Mouse (Mus musculus) lung, postnatal 4 days (tissue): ENCODE measurements around the gene Gtpbp1.

Source experiments
- DNase-seq, 2 experiments: peaks; one replicate each; pipeline ENCODE4 v3.0.0; 2021

Gene Gtpbp1

GRCm38 (mm10) chr15:79686046-79686869 is 4.4 kb upstream of the Gtpbp1 start:
- DNase-seq, result no peak

GRCm38 (mm10) chr15:79687175-79687574 is 3.5 kb upstream of the Gtpbp1 start:
- DNase-seq, result no peak

GRCm38 (mm10) chr15:79687646-79688267 is 2.9 kb upstream of the Gtpbp1 start, which contains the start of gene Josd1:
Josd1 (minus strand) TSS chr15:79687919.
- peak; percentile 96 to 97 for DNase-seq

- DNase-seq, result no peak
Measured at GRCm38 (mm10) chr15:79688268-79688956, 2.2 kb upstream of the Gtpbp1 start.

- no peak for DNase-seq
Measured at GRCm38 (mm10) chr15:79689662-79690425, 801 bp upstream of the Gtpbp1 start.

GRCm38 (mm10) chr15:79691023-79691508 is 421 bp downstream of the Gtpbp1 start:
- peak in 1 of 2 experiments; percentile 70 for DNase-seq

- no peak for DNase-seq
Measured at GRCm38 (mm10) chr15:79692334-79692733, 1.7 kb downstream of the Gtpbp1 start.

- peak in 1 of 2 experiments; percentile 41 for DNase-seq
Measured at GRCm38 (mm10) chr15:79693740-79694139, 3.1 kb downstream of the Gtpbp1 start.

- no peak for DNase-seq
Measured at GRCm38 (mm10) chr15:79694512-79694911, 3.9 kb downstream of the Gtpbp1 start.

GRCm38 (mm10) chr15:79695516-79695915 is 4.9 kb downstream of the Gtpbp1 start:
- no peak for DNase-seq

GRCm38 (mm10) chr15:79696508-79696907 is 5.9 kb downstream of the Gtpbp1 start:
- DNase-seq, result no peak

- DNase-seq, result no peak
Measured at GRCm38 (mm10) chr15:79697011-79697410, 6.4 kb downstream of the Gtpbp1 start.

GRCm38 (mm10) chr15:79697558-79698187 is 7.0 kb downstream of the Gtpbp1 start:
- no peak for DNase-seq

- no peak for DNase-seq
Measured at GRCm38 (mm10) chr15:79706603-79707214, 16.1 kb downstream of the Gtpbp1 start.

GRCm38 (mm10) chr15:79708229-79708822 is 17.7 kb downstream of the Gtpbp1 start:
- no peak for DNase-seq

- DNase-seq, result no peak
Measured at GRCm38 (mm10) chr15:79715646-79716045, 25.0 kb downstream of the Gtpbp1 start.

GRCm38 (mm10) chr15:79716710-79717109 is 26.1 kb downstream of the Gtpbp1 start:
- no peak for DNase-seq

- no peak for DNase-seq
Measured at GRCm38 (mm10) chr15:79720267-79720666, 29.6 kb downstream of the Gtpbp1 start.

- DNase-seq, result no peak
Measured at GRCm38 (mm10) chr15:79720796-79721195, 30.2 kb downstream of the Gtpbp1 start.

GRCm38 (mm10) chr15:79723439-79723838 is 32.8 kb downstream of the Gtpbp1 start:
- DNase-seq, result peak in 1 of 2 experiments; percentile 59

- no peak for DNase-seq
Measured at GRCm38 (mm10) chr15:79725190-79725789, 34.6 kb downstream of the Gtpbp1 start.
